In the genomic region with DNA sequence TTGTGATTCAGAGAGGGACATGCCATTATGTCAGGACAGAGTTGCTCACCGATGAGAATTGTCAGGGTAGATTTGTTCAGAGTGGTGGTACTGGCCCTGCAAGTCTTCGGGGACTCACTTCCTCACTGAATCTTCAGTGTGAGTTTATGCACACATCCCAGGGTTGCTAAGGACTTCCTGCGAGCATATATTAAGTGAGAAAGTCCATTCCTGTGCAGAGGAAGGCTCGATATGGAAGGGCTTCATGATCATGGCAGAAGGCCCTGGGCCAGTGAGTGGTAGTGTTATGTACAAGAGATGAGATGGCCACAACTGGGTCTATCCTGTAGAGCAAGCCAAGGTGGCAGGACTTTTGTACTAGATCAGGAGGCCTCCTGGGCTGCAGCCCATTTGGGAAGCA, we compare ENCODE assay signal across 13 mouse cellular contexts. TPM values are rescaled to one million over a fixed set of nuclear protein-coding genes. Genes with fewer than 3 reads are reported as not detected.
DNase-seq lines count a peak whose midpoint lies in the region; ATAC-seq and TF ChIP-seq lines count a peak whose summit lies in the region.
"Had no signal": no experiment of that assay in that cellular context is flagged by ENCODE, and none has a peak within 500 bp of the region (broad histone marks: within the 10 kb centered on the region; RNA-seq: fewer than 3 reads in every experiment).

No protein-coding gene starts in this region.

- WGBS in heart, embryonic 16.5 days: 79% methylated on average over 4 of the region's 4 CpGs
- 75% methylated on average over 4 of the region's 4 CpGs for WGBS in midbrain, postnatal 0 days
- 85% methylated on average over 4 of the region's 4 CpGs for WGBS in midbrain, embryonic 16.5 days
- 80% methylated on average over 4 of the region's 4 CpGs for WGBS in limb, embryonic 13.5 days
- 59% methylated on average over 4 of the region's 4 CpGs for WGBS in stomach, embryonic 16.5 days

- ATAC-seq in heart, embryonic 16.5 days (replicated peaks; ENCODE audit: extremely low read depth, insufficient read depth, low FRiP score): no peak
- no peak for ATAC-seq in midbrain, postnatal 0 days (ENCODE audit: low FRiP score)
- ATAC-seq in midbrain, embryonic 16.5 days: no peak
- ATAC-seq in limb, embryonic 13.5 days (ENCODE audit: low FRiP score, low read depth): no peak
- ATAC-seq in stomach, embryonic 16.5 days (ENCODE audit: insufficient read depth, low FRiP score): no peak
- ATAC-seq: Patski had no signal

- H3K27me3 ChIP-seq in heart, embryonic 16.5 days (ENCODE audit: control insufficient read depth, insufficient read depth, low read length): no peaks in the 10 kb centered on the region
- H3K27me3 ChIP-seq in midbrain, postnatal 0 days (ENCODE audit: insufficient read depth, low read length): no peaks in the 10 kb centered on the region
- no peaks in the 10 kb centered on the region for H3K27me3 ChIP-seq in midbrain, embryonic 16.5 days (ENCODE audit: control insufficient read depth, insufficient read depth, low read depth, low read length)
- no peaks in the 10 kb centered on the region for H3K27me3 ChIP-seq in limb, embryonic 13.5 days
- H3K27me3 ChIP-seq in stomach, embryonic 16.5 days (ENCODE audit: control insufficient read depth, insufficient read depth, low read length): no peaks in the 10 kb centered on the region
- H3K27me3 ChIP-seq: Patski had no signal

- H3K4me3 ChIP-seq in heart, embryonic 16.5 days (ENCODE audit: low read length): no peak overlapping the region
- H3K4me3 ChIP-seq in midbrain, postnatal 0 days (ENCODE audit: low read depth, low read length): no peak overlapping the region
- H3K4me3 ChIP-seq in midbrain, embryonic 16.5 days (ENCODE audit: low read depth, low read length): no peak overlapping the region
- no peak overlapping the region for H3K4me3 ChIP-seq in limb, embryonic 13.5 days
- no peak overlapping the region for H3K4me3 ChIP-seq in stomach, embryonic 16.5 days (replicated peaks; ENCODE audit: low read length)

- 0 out of 2 replicates have a peak overlapping the region, but pooled peaks have one; percentile 12 for H3K27ac ChIP-seq in heart, embryonic 16.5 days (ENCODE audit: low read length)
- H3K27ac ChIP-seq in midbrain, postnatal 0 days (ENCODE audit: low read depth, low read length): no peak overlapping the region
- no peak overlapping the region for H3K27ac ChIP-seq in midbrain, embryonic 16.5 days (ENCODE audit: low read length)
- no peak overlapping the region for H3K27ac ChIP-seq in limb, embryonic 13.5 days
- H3K27ac ChIP-seq in stomach, embryonic 16.5 days (ENCODE audit: low read length): peak overlapping the region; percentile 36; the same call in 1 of the 2 replicates

- DNase-seq in heart, postnatal 25 days (ENCODE audit: low spot score): no peak
- DNase-seq in midbrain, postnatal 0 days (ENCODE audit: low spot score): no peak
- no peak for DNase-seq in cerebellum, postnatal 10 days
- DNase-seq: cerebellum, adult 8-10 months had no signal

- H3K36me3 ChIP-seq in heart, embryonic 16.5 days (ENCODE audit: control insufficient read depth, insufficient read depth): no peaks in the 10 kb centered on the region
- H3K36me3 ChIP-seq in midbrain, postnatal 0 days (ENCODE audit: insufficient read depth, low read length): no peaks in the 10 kb centered on the region
- no peaks in the 10 kb centered on the region for H3K36me3 ChIP-seq in midbrain, embryonic 16.5 days (ENCODE audit: control insufficient read depth, insufficient read depth, low read length)
- no peaks in the 10 kb centered on the region for H3K36me3 ChIP-seq in limb, embryonic 13.5 days
- H3K36me3 ChIP-seq in stomach, embryonic 16.5 days (ENCODE audit: control insufficient read depth, insufficient read depth, low read length): no peaks in the 10 kb centered on the region

- no peak overlapping the region for H3K4me2 ChIP-seq in heart, embryonic 16.5 days (ENCODE audit: low read depth, low read length)
- H3K4me2 ChIP-seq in midbrain, postnatal 0 days (ENCODE audit: low read depth, low read length, poor library complexity, severe bottlenecking): peak overlapping the region; percentile 61; the same call in 1 of the 2 replicates
- H3K4me2 ChIP-seq in midbrain, embryonic 16.5 days (ENCODE audit: low read length): no peak overlapping the region
- H3K4me2 ChIP-seq in limb, embryonic 13.5 days (replicated peaks): peak overlapping the region; percentile 90
- peak overlapping the region; percentile 89; the same call in 1 of the 2 replicates for H3K4me2 ChIP-seq in stomach, embryonic 16.5 days (ENCODE audit: low read depth, low read length)

- H3K9me3 ChIP-seq in heart, embryonic 16.5 days (replicated peaks; ENCODE audit: control insufficient read depth, low read length): no peaks in the 10 kb centered on the region
- H3K9me3 ChIP-seq in midbrain, postnatal 0 days (ENCODE audit: low read length): no peaks in the 10 kb centered on the region
- H3K9me3 ChIP-seq in midbrain, embryonic 16.5 days (replicated peaks; ENCODE audit: control insufficient read depth, low read length, poor library complexity, severe bottlenecking): no peaks in the 10 kb centered on the region
- no peaks in the 10 kb centered on the region for H3K9me3 ChIP-seq in limb, embryonic 13.5 days
- H3K9me3 ChIP-seq in stomach, embryonic 16.5 days (replicated peaks; ENCODE audit: control insufficient read depth, low read length): no peaks in the 10 kb centered on the region

- peaks cover 40% of the 10 kb centered on the region for H3K4me1 ChIP-seq in heart, embryonic 16.5 days (ENCODE audit: control insufficient read depth, insufficient read depth, low read length)
- peaks cover 12% of the 10 kb centered on the region for H3K4me1 ChIP-seq in midbrain, postnatal 0 days (ENCODE audit: insufficient read depth, low read length)
- peaks cover 20% of the 10 kb centered on the region for H3K4me1 ChIP-seq in midbrain, embryonic 16.5 days (ENCODE audit: control insufficient read depth, insufficient read depth, low read length)
- H3K4me1 ChIP-seq in limb, embryonic 13.5 days: peaks cover 45% of the 10 kb centered on the region
- H3K4me1 ChIP-seq in stomach, embryonic 16.5 days (ENCODE audit: control insufficient read depth, insufficient read depth, low read length): peaks cover 45% of the 10 kb centered on the region

- no peak for TF ChIP-seq CTCF in midbrain, postnatal 0 days (IDR thresholded peaks at IDR 0.05)

- no peak overlapping the region for H3K9ac ChIP-seq in heart, embryonic 16.5 days (ENCODE audit: low read length)
- H3K9ac ChIP-seq in midbrain, postnatal 0 days (replicated peaks; ENCODE audit: low read length, poor library complexity, severe bottlenecking): no peak overlapping the region
- no peak overlapping the region for H3K9ac ChIP-seq in midbrain, embryonic 16.5 days (ENCODE audit: low read depth, low read length)
- H3K9ac ChIP-seq in limb, embryonic 13.5 days: no peak overlapping the region
- no peak overlapping the region; the same call in 1 of the 2 replicates for H3K9ac ChIP-seq in stomach, embryonic 16.5 days (ENCODE audit: low read length)

- intact Hi-C loops in heart, postnatal 25 days (cut with DNase I): loop anchor here (10.0 kb wide), 1 partner anchor 117 kb away; a partner anchor contains a TSS

RNA-seq across cellular contexts. Expression of a gene that starts 2.1 kb away (rescaled TPM):
- 13.2 and 15.0 TPM in 2 replicates for polyA plus RNA-seq in heart, embryonic 16.5 days (2015; fragmentation: Nextera tagmentation; extraction: Ambion mirVana)
- 1 to 10 TPM; 8.1 to 8.7 TPM for total RNA-seq in heart, postnatal 25 days (2021)
- total RNA-seq in midbrain, postnatal 0 days (2014; rRNA removed): 15.0 and 16.9 TPM in 2 replicates
- 14.3 and 14.5 TPM in 2 replicates for polyA plus RNA-seq in midbrain, postnatal 0 days (2015; fragmentation: Nextera tagmentation; extraction: Ambion mirVana)
- 22.3 and 22.9 TPM in 2 replicates for polyA plus RNA-seq in midbrain, embryonic 16.5 days (2015; fragmentation: Nextera tagmentation; extraction: Ambion mirVana)
- polyA plus RNA-seq in limb, embryonic 13.5 days (2015; fragmentation: Nextera tagmentation; extraction: Ambion mirVana): 30.4 and 32.4 TPM in 2 replicates
- polyA plus RNA-seq in stomach, embryonic 16.5 days (2015; fragmentation: Nextera tagmentation; extraction: Ambion mirVana): 22.6 and 26.4 TPM in 2 replicates

RNA-seq across cellular contexts. Expression of a gene that starts 51.5 kb away (rescaled TPM):
- polyA plus RNA-seq in heart, embryonic 16.5 days (2015; fragmentation: Nextera tagmentation; extraction: Ambion mirVana): 4.6 and 5.6 TPM in 2 replicates
- total RNA-seq in heart, postnatal 25 days (2021): 10 to 100 TPM; 11.1 to 16.9 TPM
- 0.19 and 1.0 TPM in 2 replicates for total RNA-seq in midbrain, postnatal 0 days (2014; rRNA removed)
- 1.0 and 2.0 TPM in 2 replicates for polyA plus RNA-seq in midbrain, postnatal 0 days (2015; fragmentation: Nextera tagmentation; extraction: Ambion mirVana)
- 0.51 and 0.68 TPM in 2 replicates for polyA plus RNA-seq in midbrain, embryonic 16.5 days (2015; fragmentation: Nextera tagmentation; extraction: Ambion mirVana)
- 13.1 and 13.9 TPM in 2 replicates for polyA plus RNA-seq in limb, embryonic 13.5 days (2015; fragmentation: Nextera tagmentation; extraction: Ambion mirVana)
- polyA plus RNA-seq in stomach, embryonic 16.5 days (2015; fragmentation: Nextera tagmentation; extraction: Ambion mirVana): 10.1 and 11.4 TPM in 2 replicates
- total RNA-seq: hematopoietic stem cell, adult 5-6 weeks had no signal

RNA-seq across cellular contexts. Expression of a gene that starts 58.8 kb away (rescaled TPM):
- polyA plus RNA-seq in heart, embryonic 16.5 days (2015; fragmentation: Nextera tagmentation; extraction: Ambion mirVana): 0.38 and 0.41 TPM in 2 replicates
- total RNA-seq in heart, postnatal 25 days (2021): 1 to 10 TPM; 4.8 to 6.9 TPM
- total RNA-seq in midbrain, postnatal 0 days (2014; rRNA removed): not detected in 2 replicates
- not detected in 2 replicates for polyA plus RNA-seq in midbrain, postnatal 0 days (2015; fragmentation: Nextera tagmentation; extraction: Ambion mirVana)
- polyA plus RNA-seq in midbrain, embryonic 16.5 days (2015; fragmentation: Nextera tagmentation; extraction: Ambion mirVana): not detected in 2 replicates
- 0.06 TPM in 2 replicates for polyA plus RNA-seq in limb, embryonic 13.5 days (2015; fragmentation: Nextera tagmentation; extraction: Ambion mirVana)
- 5.6 and 7.7 TPM in 2 replicates for polyA plus RNA-seq in stomach, embryonic 16.5 days (2015; fragmentation: Nextera tagmentation; extraction: Ambion mirVana)
- total RNA-seq: hematopoietic stem cell, adult 5-6 weeks; layer of hippocampus, postnatal 14 days; left cerebral cortex, postnatal 36 days; megakaryocyte, adult 5-6 weeks had no signal

Comparison
In these comparisons a context has a peak if more than half of its experiments do, and no peak if none do; other contexts are left out.
1. H3K4me2 ChIP-seq: peak in midbrain, postnatal 0 days (single experiment), limb, embryonic 13.5 days (single experiment) and stomach, embryonic 16.5 days (single experiment); none in heart, embryonic 16.5 days (single experiment) and midbrain, embryonic 16.5 days (single experiment).
2. H3K27ac ChIP-seq: peak in heart, embryonic 16.5 days (single experiment) and stomach, embryonic 16.5 days (single experiment); none in midbrain, postnatal 0 days (single experiment), midbrain, embryonic 16.5 days (single experiment) and limb, embryonic 13.5 days (single experiment).